Mouse (Mus musculus): Measurements from ENCODE around the gene Usp30. TPM values are rescaled to one million over a fixed set of nuclear protein-coding genes. Genes with fewer than 3 reads are reported as not detected.

Gene Usp30
- total RNA-seq, 2 experiments from 2014 or later: 35.9 to 38.0 TPM

- DNase-seq (ENCODE audit: low spot score in 2 of 2): no peak
- intact Hi-C loops (cut with DNase I): no loop called here
Measured at GRCm38 (mm10) chr5:114116586-114116985, 51.3 kb downstream of the Usp30 start.

- intact Hi-C loops (cut with DNase I): no loop called here
- DNase-seq (ENCODE audit: low spot score in 2 of 2): peak in 1 of 2 experiments; percentile 59
Measured at GRCm38 (mm10) chr5:114119806-114120205, 54.5 kb downstream of the Usp30 start.

- intact Hi-C loops (cut with DNase I): loop anchor here (5.0 kb wide), 1 partner anchor 74 kb away; no protein-coding TSS in a partner anchor
- DNase-seq (ENCODE audit: low spot score in 2 of 2): no peak
Measured at GRCm38 (mm10) chr5:114126008-114126407, 60.7 kb downstream of the Usp30 start.

GRCm38 (mm10) chr5:114126499-114127244 lies 61.4 kb downstream of the Usp30 start:
- no peak for DNase-seq (ENCODE audit: low spot score in 2 of 2)
- intact Hi-C loops (cut with DNase I): loop anchor here (5.0 kb wide), 1 partner anchor 74 kb away; no protein-coding TSS in a partner anchor

DNA sequence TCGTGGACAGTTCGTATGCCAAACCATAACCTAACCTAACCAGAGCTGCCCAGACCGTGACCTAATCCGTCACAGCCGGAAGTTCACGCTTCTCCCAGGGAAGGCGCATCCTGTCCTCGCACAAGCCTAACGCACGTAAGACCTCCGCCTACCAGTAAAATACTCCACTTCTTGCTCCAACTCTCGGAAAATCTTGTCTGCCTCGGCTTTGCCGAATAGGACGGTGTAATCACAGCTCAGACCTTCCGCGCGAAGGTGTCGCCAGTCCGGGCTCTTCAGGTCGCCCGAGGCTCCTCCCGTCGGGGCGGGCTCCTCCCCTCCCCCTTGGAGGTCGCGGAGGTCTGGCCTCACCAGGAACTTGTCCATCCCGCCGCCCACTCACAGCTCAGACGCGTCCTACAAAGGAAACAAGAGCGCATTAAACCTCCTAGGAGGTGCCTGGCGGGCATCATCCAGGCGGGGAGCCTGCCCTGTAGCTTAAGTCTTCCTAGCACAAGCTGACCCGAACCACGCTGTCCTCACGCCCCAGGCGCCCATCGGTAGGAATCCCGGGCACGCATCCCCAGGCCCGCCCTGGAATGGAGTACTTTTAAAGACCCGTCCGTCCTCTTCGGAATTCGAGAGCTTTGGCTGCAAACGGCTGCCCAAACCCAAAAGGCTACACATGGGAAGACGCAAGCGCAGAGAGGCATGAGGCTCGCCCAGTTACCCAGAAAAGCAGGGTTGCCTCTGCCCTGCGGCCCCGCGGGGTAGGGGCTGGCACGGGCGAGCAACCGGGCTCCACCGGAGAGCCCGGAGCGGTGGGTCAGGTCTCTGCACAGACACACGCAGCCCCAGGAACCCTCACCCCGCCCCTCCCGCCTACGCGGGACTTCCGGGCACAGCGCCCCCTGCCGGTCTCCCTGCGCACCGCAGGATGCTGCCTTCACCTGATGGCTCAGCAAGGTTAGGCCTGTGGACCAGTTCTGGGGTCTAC lies 62.4 kb downstream of the Usp30 start, which contains the start of gene Alkbh2:
Alkbh2 (minus strand) TSS at position 845 of the 976 bp plus-strand sequence.
- intact Hi-C loops (cut with DNase I): loop anchor here (5.0 kb wide), 1 partner anchor 75 kb away; no protein-coding TSS in a partner anchor
- DNase-seq (ENCODE audit: low spot score in 2 of 2): peak; percentile 68

GRCm38 (mm10) chr5:114129550-114130210 lies 64.4 kb downstream of the Usp30 start:
- intact Hi-C loops (cut with DNase I): loop anchor here (5.0 to 10.0 kb wide), 2 partner anchors 77 to 175 kb away; no protein-coding TSS in a partner anchor
- DNase-seq (ENCODE audit: low spot score in 2 of 2): no peak

GRCm38 (mm10) chr5:114130211-114130605 lies 64.9 kb downstream of the Usp30 start, which contains the start of gene Ung:
Ung (plus strand) TSS chr5:114130386.
- intact Hi-C loops (cut with DNase I): loop anchor here (10.0 kb wide), 1 partner anchor 175 kb away; no protein-coding TSS in a partner anchor
- no peak for DNase-seq (ENCODE audit: low spot score in 2 of 2)

DNA sequence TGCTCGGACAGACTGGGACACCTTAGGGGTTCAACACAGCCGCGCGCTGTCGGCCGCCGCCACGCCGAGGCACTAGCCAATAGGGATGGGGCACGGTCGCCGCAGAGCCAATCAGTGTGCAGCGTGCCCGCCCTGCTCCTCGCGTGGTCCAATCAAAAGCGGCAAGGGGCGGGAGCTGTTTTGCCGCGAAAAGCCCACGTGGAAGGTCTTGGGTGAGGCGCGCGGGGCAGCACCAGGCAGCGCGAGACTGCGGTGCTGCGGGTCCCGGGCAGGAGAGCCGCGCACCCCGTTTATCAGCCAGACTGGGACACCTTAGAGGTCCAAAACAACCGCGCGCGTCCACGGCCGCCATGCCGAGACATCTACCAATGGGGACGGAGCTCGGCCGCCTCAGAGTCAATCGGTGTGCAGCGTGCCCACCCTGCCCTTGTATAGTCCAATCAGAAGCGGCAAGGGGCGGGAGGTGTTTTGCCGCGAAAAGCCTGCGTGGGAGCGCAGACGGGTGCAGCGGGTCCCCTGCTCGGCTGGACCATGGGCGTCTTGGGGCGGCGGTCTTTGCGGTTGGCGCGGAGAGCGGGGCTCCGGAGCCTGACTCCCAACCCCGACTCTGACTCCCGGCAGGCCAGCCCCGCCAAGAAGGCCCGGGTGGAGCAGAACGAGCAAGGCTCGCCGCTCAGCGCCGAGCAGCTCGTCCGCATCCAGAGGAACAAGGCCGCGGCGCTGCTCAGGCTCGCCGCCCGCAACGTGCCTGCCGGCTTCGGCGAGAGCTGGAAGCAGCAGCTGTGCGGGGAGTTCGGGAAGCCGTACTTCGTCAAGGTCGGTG lies 65.6 kb downstream of the Usp30 start:
- peak; percentile 95 for DNase-seq (ENCODE audit: low spot score in 2 of 2)
- intact Hi-C loops (cut with DNase I): loop anchor here (10.0 kb wide), 1 partner anchor 174 kb away; no protein-coding TSS in a partner anchor

GRCm38 (mm10) chr5:114131521-114131840 lies 66.2 kb downstream of the Usp30 start:
- intact Hi-C loops (cut with DNase I): loop anchor here (10.0 kb wide), 1 partner anchor 173 kb away; no protein-coding TSS in a partner anchor
- DNase-seq (ENCODE audit: low spot score in 2 of 2): peak in 1 of 2 experiments; percentile 24

GRCm38 (mm10) chr5:114132841-114133240 lies 67.6 kb downstream of the Usp30 start:
- intact Hi-C loops (cut with DNase I): loop anchor here (10.0 kb wide), 1 partner anchor 172 kb away; no protein-coding TSS in a partner anchor
- no peak for DNase-seq (ENCODE audit: low spot score in 2 of 2)

DNA sequence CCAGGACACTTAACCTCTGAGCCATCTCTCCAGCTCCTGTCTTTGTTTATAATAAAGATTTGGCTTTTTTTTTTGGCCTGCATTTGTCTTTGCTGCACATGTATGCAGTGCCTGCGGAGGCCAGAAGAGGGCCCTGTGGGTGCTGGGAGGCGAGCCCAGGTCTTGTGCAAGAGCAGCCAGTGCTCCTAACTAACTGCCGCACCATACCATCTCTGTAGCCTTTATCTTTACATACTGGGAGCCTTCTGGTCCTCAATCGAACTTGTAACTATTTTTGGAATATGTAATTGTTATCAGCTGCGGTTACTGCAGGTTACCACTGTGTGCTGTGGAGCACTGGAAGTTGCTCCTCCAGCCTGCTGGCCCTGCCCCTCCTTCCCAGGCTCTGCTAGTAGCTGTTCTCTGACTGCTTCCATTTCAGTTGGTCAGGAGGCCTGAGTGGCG lies 68.9 kb downstream of the Usp30 start:
- no peak for DNase-seq (ENCODE audit: low spot score in 2 of 2)
- intact Hi-C loops (cut with DNase I): loop anchor here (10.0 kb wide), 1 partner anchor 171 kb away; no protein-coding TSS in a partner anchor

DNA sequence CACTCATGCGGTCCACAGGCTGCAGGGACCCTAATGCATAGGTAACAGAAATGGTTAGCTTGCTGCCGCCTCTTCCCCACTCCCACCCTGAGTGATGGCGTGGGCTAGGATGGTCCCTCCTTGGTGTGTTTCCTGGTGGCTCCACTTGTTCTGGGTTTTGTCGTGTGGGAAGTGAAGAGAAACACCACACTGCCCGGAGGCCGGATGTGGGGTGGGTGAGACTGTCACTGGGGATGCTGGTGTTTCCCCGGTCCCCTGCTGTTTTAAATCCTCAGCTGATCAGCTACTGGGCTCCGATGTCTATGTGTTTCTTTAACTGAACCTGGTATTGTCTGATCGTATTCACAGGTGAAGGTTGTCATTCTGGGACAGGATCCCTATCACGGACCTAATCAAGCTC lies 70.3 kb downstream of the Usp30 start:
- intact Hi-C loops (cut with DNase I): loop anchor here (10.0 kb wide), 1 partner anchor 169 kb away; no protein-coding TSS in a partner anchor
- no peak for DNase-seq (ENCODE audit: low spot score in 2 of 2)

- DNase-seq (ENCODE audit: low spot score in 2 of 2): no peak
- intact Hi-C loops (cut with DNase I): loop anchor here (10.0 kb wide), 1 partner anchor 167 kb away; no protein-coding TSS in a partner anchor
Measured at GRCm38 (mm10) chr5:114137481-114138276, 72.4 kb downstream of the Usp30 start.

DNA sequence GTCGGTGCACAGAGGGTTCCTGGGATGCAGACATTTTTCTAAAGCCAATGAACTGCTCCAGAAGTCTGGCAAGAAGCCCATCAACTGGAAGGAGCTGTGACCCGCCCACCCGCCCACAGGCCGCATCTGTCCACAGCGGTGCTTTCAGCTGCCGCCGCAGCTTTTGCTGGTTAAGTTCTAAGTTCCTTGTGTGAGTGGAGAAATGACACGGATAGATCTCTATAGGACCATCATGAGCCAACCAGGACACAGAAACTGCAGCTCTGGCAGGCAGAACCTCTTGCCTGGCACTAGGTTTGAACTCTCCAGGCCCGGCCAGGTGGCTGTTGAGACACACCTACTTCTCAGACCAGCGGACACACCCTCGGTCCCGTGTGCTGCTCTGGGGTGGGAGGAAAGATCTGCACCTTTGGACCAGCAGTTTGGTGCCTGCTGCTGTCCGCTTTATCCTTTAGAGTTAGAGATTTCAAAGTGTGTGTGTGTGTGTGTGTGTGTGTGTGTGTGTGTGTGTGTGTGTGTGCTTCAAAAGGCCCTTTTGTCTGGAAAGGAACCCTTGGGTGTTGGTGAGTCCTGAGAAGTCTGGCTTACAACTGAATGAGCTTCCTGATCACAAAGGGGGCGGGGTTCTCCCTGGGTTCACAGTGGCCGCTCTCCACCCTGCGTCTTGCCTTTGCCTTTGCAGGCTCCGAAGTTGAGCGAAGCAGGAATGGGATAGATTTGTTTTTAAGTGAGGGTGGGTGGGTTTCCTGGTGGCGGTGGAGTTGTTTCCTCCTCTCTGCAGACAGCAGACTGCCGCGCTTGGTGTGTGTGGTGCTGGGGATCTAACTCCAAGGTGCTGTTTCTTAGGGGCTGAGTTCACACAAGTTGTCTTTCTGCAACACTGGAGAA lies 73.3 kb downstream of the Usp30 start:
- no peak for DNase-seq (ENCODE audit: low spot score in 2 of 2)

GRCm38 (mm10) chr5:114139175-114139574 lies 73.9 kb downstream of the Usp30 start:
- peak; percentile 73 to 78 for DNase-seq (ENCODE audit: low spot score in 2 of 2)
- intact Hi-C loops (cut with DNase I): loop anchor here (10.0 kb wide), 1 partner anchor 166 kb away; no protein-coding TSS in a partner anchor

More for the DNA sequence above, 73.3 kb downstream of the Usp30 start:
- intact Hi-C loops (cut with DNase I): loop anchor here (10.0 kb wide), 1 partner anchor 166 kb away; no protein-coding TSS in a partner anchor

Data from left cerebral cortex, postnatal 25 days (tissue).